Mouse (Mus musculus): Measurements from ENCODE around the gene Kcnk5.

GRCm38 (mm10) chr14:20171840-20172239 lies 9.8 kb downstream of the Kcnk5 start:
- no peak for TF ChIP-seq CTCF (IDR thresholded peaks at IDR 0.05; ENCODE audit: borderline replicate concordance, control insufficient read depth, extremely low read depth, insufficient read depth, low read length, poor library complexity)
- TF ChIP-seq POLR2A (IDR thresholded peaks at IDR 0.05; ENCODE audit: control insufficient read depth, extremely low read depth, insufficient read depth, low read length, poor library complexity), result no peak

Measured in thymus, adult 2 months (tissue).